Mouse (Mus musculus) embryonic facial prominence, embryonic 10.5 days (tissue): ENCODE results near the gene Tmem50a. TPM values are rescaled to one million over a fixed set of nuclear protein-coding genes. Genes with fewer than 3 reads are reported as not detected.
"Not testable (repeated sequence)": the region's sequence is repeated elsewhere in the genome, so short reads cannot be mapped to it uniquely, and the experiment has no call there.

Experiments
- DNase-seq: peaks from one replicate; pipeline ENCODE4 v3.0.0-alpha.2; 2017; ENCODE audit warnings: low spot score
- H3K27ac ChIP-seq: fragments of 300-500 bp; sonication (generic); replicated peaks from 2 replicates; pipeline ENCODE4 v1.5.1; 2016; ENCODE audit warnings: mild to moderate bottlenecking
- H3K27me3 ChIP-seq: fragments of 300-500 bp; sonication (generic); replicated peaks from 2 replicates; pipeline ENCODE4 v1.6.1; 2016; ENCODE audit warnings: low read depth, mild to moderate bottlenecking; ENCODE audit not compliant: poor library complexity, severe bottlenecking
- H3K36me3 ChIP-seq: fragments of 300-500 bp; sonication (generic); replicated peaks from 2 replicates; pipeline ENCODE4 v1.6.1; 2016; ENCODE audit warnings: mild to moderate bottlenecking, moderate library complexity
- H3K4me1 ChIP-seq: fragments of 300-500 bp; sonication (generic); 2 replicates; pipeline ENCODE4 v1.6.1; 2016
- H3K4me3 ChIP-seq: fragments of 300-500 bp; sonication (generic); 2 replicates; pipeline ENCODE4 v1.5.1; 2016; ENCODE audit warnings: mild to moderate bottlenecking, moderate library complexity
- H3K9me3 ChIP-seq: fragments of 300-500 bp; sonication (generic); 2 replicates; pipeline ENCODE4 v1.6.1; 2016; ENCODE audit warnings: mild to moderate bottlenecking
- WGBS: fragments of 180-500 bp; shearing (Covaris S2); methylation state at CpG from one replicate; pipeline ENCODE4 v1.1.7; 2016; 5-methylcytosine and 5-hydroxymethylcytosine counted together
- polyA plus RNA-seq: library from polyadenylated mRNA; unstranded; fragments of >200 nt; fragmentation: Nextera tagmentation; extraction: Ambion mirVana; gene quantifications from 2 replicates; pipeline ENCODE4 v1.2.1, GENCODE M21; 2016

Tmem50a gene
- polyA plus RNA-seq, 1 experiment from 2014 or later = 133 TPM

GRCm38 (mm10) chr4:134920631-134921030, 5.8 kb upstream of the Tmem50a start:
- WGBS = 95% methylated on average over 6 of the region's 6 CpGs
- H3K27me3 ChIP-seq = no peaks in the 10 kb centered on the region
- peaks cover 24% of the 10 kb centered on the region for H3K4me1 ChIP-seq
- H3K27ac ChIP-seq = no peak overlapping the region
- H3K9me3 ChIP-seq = no peaks in the 10 kb centered on the region
- no peak overlapping the region for H3K4me3 ChIP-seq
- no peak for DNase-seq
- H3K36me3 ChIP-seq = peaks cover 16% of the 10 kb centered on the region

DNA sequence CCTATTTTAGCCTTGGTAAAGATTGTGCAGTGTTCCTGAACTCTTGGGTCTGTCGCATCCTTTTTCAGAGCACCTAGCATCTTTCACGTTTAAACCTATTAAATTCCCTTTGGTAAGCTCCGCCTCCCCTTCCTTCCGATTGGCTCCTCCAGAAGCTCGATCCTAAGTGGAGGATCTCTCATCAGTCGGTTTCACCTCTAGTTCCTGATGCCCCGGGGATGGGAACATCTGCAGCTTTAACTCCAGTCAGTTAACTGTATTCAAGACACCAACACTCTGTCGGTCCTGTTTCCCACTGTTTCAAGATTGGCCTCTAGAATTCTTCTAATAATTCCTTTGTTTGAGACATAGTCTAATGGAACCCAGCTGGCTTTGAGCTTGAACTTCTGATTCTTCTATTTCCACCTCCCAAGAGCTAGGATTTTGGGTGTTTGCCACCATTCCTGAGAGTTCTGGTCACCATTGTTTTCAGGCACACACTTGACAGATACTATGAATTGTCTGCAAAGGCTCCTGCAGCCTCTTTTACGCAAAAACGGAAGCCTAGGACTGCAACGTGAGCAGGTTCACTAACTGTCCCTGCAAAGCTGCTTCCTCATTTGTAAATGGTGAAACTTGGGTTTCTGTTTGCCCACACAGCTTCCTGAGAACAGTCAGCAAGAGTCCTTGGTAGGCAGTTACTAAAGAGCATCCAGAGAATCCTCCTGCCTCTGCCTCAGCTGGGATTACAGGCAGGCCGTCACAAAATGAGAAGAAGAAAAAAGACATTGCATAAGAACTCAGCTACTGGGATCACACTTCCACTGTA, 5.1 kb upstream of the Tmem50a start:
- Histone ChIP-seq H3K4me3 (no peak overlapping the region), H3K9me3 (no peaks in the 10 kb centered on the region), H3K27me3 (no peaks in the 10 kb centered on the region), H3K36me3 (peaks cover 9% of the 10 kb centered on the region), H3K27ac (no peak overlapping the region), H3K4me1 (peaks cover 22% of the 10 kb centered on the region)
- no peak for DNase-seq
- 41% methylated on average over 12 of the region's 12 CpGs for WGBS

- 67% methylated on average over 7 of the region's 7 CpGs for WGBS
- no peak for DNase-seq
- Histone ChIP-seq H3K27me3 (no peaks in the 10 kb centered on the region), H3K9me3 (no peaks in the 10 kb centered on the region), H3K36me3 (no peaks in the 10 kb centered on the region; the same call in 1 of the 2 replicates), H3K4me3 (no peak overlapping the region), H3K27ac (no peak overlapping the region), H3K4me1 (peaks cover 24% of the 10 kb centered on the region)
Measured at GRCm38 (mm10) chr4:134918381-134918780, 3.6 kb upstream of the Tmem50a start.

DNA sequence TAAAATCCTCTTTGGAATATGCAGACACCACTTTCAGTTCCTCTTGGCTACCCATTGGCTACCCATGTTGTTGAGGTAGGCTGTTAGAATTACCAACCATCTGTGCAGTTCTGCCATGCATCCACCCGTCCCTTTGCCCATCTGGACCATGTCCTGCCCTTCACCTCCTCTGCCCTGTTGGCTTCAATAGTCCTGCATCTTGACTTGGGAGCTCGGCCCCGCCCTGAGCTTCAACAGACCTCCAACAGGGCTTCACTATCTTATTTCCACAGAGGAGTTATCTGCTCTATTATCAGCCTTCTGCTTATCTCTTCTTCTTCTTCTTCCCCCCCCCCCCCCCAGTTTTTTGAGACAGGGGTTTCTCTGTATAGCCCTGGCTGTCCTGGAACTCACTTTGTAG, 2.4 kb upstream of the Tmem50a start:
- Histone ChIP-seq H3K27ac (no peak overlapping the region), H3K4me1 (peaks cover 19% of the 10 kb centered on the region), H3K27me3 (no peaks in the 10 kb centered on the region), H3K36me3 (peaks cover 5% of the 10 kb centered on the region), H3K9me3 (no peaks in the 10 kb centered on the region), H3K4me3 (no peak overlapping the region)
- no peak for DNase-seq
- 73% methylated on average over 3 of the region's 3 CpGs for WGBS

- Histone ChIP-seq H3K27me3 (no peaks in the 10 kb centered on the region), H3K4me3 (peak overlapping the region; percentile 95), H3K36me3 (peaks cover 21% of the 10 kb centered on the region), H3K27ac (peak overlapping the region; percentile 94), H3K9me3 (peaks cover 6% of the 10 kb centered on the region; the same call in 1 of the 2 replicates), H3K4me1 (peaks cover 18% of the 10 kb centered on the region)
- no peak for DNase-seq
- 62% methylated on average over 14 of the region's 14 CpGs for WGBS
Measured at GRCm38 (mm10) chr4:134915223-134916050, 613 bp upstream of the Tmem50a start.

GRCm38 (mm10) chr4:134914122-134914863, 531 bp downstream of the Tmem50a start:
- no peaks in the 10 kb centered on the region for H3K27me3 ChIP-seq
- peaks cover 31% of the 10 kb centered on the region for H3K36me3 ChIP-seq
- peaks cover 6% of the 10 kb centered on the region; the same call in 1 of the 2 replicates for H3K9me3 ChIP-seq
- no peak for DNase-seq
- H3K27ac ChIP-seq = peak overlapping the region; percentile 94
- H3K4me3 ChIP-seq = peak overlapping the region; percentile 95
- WGBS = 1% methylated on average over 43 of the region's 43 CpGs
- peaks cover 18% of the 10 kb centered on the region for H3K4me1 ChIP-seq

GRCm38 (mm10) chr4:134913413-134913812, 1.4 kb downstream of the Tmem50a start:
- Histone ChIP-seq H3K9me3 (peaks cover 6% of the 10 kb centered on the region; the same call in 1 of the 2 replicates), H3K4me3 (peak overlapping the region; percentile 95), H3K27me3 (no peaks in the 10 kb centered on the region), H3K36me3 (peaks cover 40% of the 10 kb centered on the region), H3K4me1 (peaks cover 17% of the 10 kb centered on the region), H3K27ac (peak overlapping the region; percentile 66)
- DNase-seq = peak; percentile 75
- WGBS = 30% methylated on average over 3 of the region's 3 CpGs

GRCm38 (mm10) chr4:134911406-134911805, 3.4 kb downstream of the Tmem50a start:
- Histone ChIP-seq H3K36me3 (peaks cover 60% of the 10 kb centered on the region), H3K4me1 (peaks cover 15% of the 10 kb centered on the region)
- not testable (repeated sequence) for H3K27ac ChIP-seq, H3K9me3 ChIP-seq, DNase-seq, H3K4me3 ChIP-seq, H3K27me3 ChIP-seq
- 99% methylated on average over 8 of the region's 8 CpGs for WGBS

DNA sequence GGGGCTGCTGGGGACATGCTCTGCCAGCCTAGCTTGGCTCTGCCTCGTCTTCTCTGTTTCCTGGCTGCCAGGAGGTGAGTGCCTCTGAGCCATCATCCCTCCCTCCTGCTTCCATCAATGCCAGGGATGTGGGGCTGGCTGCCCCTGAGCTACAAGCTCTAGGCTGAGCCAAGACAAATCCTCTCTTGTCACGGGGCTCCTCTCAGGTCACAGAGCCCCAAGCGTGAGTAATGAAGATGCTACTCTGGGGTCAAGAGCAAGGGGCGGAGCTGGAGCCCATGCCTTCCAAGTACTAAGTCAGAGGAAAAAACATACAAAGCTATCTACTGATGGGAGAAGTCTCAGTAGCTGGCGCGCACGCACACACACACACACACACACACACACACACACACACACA, 11.8 kb downstream of the Tmem50a start:
- no peak overlapping the region for H3K4me3 ChIP-seq
- no peak for DNase-seq
- peaks cover 100% of the 10 kb centered on the region for H3K36me3 ChIP-seq
- no peaks in the 10 kb centered on the region for H3K9me3 ChIP-seq
- 74% methylated on average over 7 of the region's 7 CpGs for WGBS
- H3K4me1 ChIP-seq = no peaks in the 10 kb centered on the region
- H3K27me3 ChIP-seq = no peaks in the 10 kb centered on the region
- no peak overlapping the region for H3K27ac ChIP-seq

- no peak for DNase-seq
- peaks cover 100% of the 10 kb centered on the region for H3K36me3 ChIP-seq
- no peak overlapping the region for H3K27ac ChIP-seq
- no peaks in the 10 kb centered on the region for H3K4me1 ChIP-seq
- 91% methylated on average over 8 of the region's 8 CpGs for WGBS
- no peak overlapping the region for H3K4me3 ChIP-seq
- no peaks in the 10 kb centered on the region for H3K9me3 ChIP-seq
- H3K27me3 ChIP-seq = no peaks in the 10 kb centered on the region
Measured at GRCm38 (mm10) chr4:134901126-134901525, 13.7 kb downstream of the Tmem50a start.

GRCm38 (mm10) chr4:134897256-134897655, 17.6 kb downstream of the Tmem50a start:
- DNase-seq = no peak
- peaks cover 78% of the 10 kb centered on the region for H3K36me3 ChIP-seq
- 85% methylated on average over 6 of the region's 6 CpGs for WGBS

DNA sequence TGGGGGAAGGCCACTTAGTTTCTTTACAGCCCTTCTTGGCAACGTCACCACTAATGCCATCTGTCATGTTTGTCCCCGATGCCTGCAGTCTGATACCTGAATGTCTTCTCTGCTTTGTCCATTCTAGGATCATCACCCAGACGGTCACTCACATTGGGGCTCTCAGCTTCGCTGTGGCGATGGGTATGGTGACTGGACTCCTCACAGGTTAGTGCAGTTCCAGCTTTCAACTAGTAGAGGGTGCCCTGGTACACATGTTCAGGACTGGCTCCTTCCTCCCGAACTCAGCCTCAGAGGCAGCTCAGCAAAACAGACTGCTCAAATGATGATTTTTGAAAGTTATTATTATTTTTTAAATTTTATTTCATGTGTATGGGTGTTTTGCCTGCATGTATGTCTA, 22.7 kb downstream of the Tmem50a start:
- Histone ChIP-seq H3K27ac (no peak overlapping the region), H3K4me1 (peaks cover 9% of the 10 kb centered on the region; the same call in 1 of the 2 replicates), H3K4me3 (no peak overlapping the region), H3K27me3 (no peaks in the 10 kb centered on the region), H3K36me3 (peaks cover 26% of the 10 kb centered on the region), H3K9me3 (no peaks in the 10 kb centered on the region)
- no peak for DNase-seq
- 78% methylated on average over 6 of the region's 6 CpGs for WGBS

More at GRCm38 (mm10) chr4:134897256-134897655, 17.6 kb downstream of the Tmem50a start:
- no peaks in the 10 kb centered on the region for H3K27me3 ChIP-seq
- no peaks in the 10 kb centered on the region for H3K9me3 ChIP-seq
- 0 out of 2 replicates have a peak, but pooled peaks cover 3% of the 10 kb centered on the region for H3K4me1 ChIP-seq
- H3K4me3 ChIP-seq = no peak overlapping the region
- H3K27ac ChIP-seq = no peak overlapping the region
